Mouse (Mus musculus) T-helper 1 cell (primary cell): Measurements from ENCODE around the gene Olfr1028.

Experiments
- in situ Hi-C: fragments of 300-600 bp; cut with MboI, MseI; formaldehyde crosslinking; loops from one replicate; pipeline ENCODE4 v1.15.1; 2025; ENCODE audit warnings: high pct_unique_total_duplicates

The Olfr1028 gene

GRCm38 (mm10) chr2:85950137-85950536, at the start of gene Olfr1028:
Olfr1028 (plus strand) TSS chr2:85950437.
- in situ Hi-C loops, result no loop called here

- in situ Hi-C loops, result no loop called here
Observed at GRCm38 (mm10) chr2:85904952-85905351, 45.3 kb upstream of the Olfr1028 start, which contains the start of gene Olfr1024. Olfr1024 (minus strand) TSS chr2:85905052.

GRCm38 (mm10) chr2:85913197-85913596, 37.0 kb upstream of the Olfr1028 start:
- in situ Hi-C loops, result no loop called here

- in situ Hi-C loops, result no loop called here
Observed at GRCm38 (mm10) chr2:85914893-85915292, 35.3 kb upstream of the Olfr1028 start, which contains the start of gene Olfr1025-ps1. Olfr1025-ps1 (plus strand) TSS chr2:85915193.

- in situ Hi-C loops, result no loop called here
Observed at GRCm38 (mm10) chr2:85921258-85921657, 29.0 kb upstream of the Olfr1028 start, which contains the start of gene Olfr1026. Olfr1026 (plus strand) TSS chr2:85921558.

GRCm38 (mm10) chr2:85973595-85973994, 23.4 kb downstream of the Olfr1028 start, which contains the start of gene Olfr1029:
Olfr1029 (plus strand) TSS chr2:85973895.
- in situ Hi-C loops, result no loop called here

GRCm38 (mm10) chr2:85978976-85979375, 28.7 kb downstream of the Olfr1028 start, which contains the start of gene Olfr1030:
Olfr1030 (plus strand) TSS chr2:85979276.
- in situ Hi-C loops, result no loop called here

GRCm38 (mm10) chr2:85990004-85990403, 39.8 kb downstream of the Olfr1028 start, which contains the start of gene Olfr1031:
Olfr1031 (plus strand) TSS chr2:85990304.
- in situ Hi-C loops, result no loop called here
